Comparison of ENCODE assay signal across 19 mouse cellular contexts in the genomic region with DNA sequence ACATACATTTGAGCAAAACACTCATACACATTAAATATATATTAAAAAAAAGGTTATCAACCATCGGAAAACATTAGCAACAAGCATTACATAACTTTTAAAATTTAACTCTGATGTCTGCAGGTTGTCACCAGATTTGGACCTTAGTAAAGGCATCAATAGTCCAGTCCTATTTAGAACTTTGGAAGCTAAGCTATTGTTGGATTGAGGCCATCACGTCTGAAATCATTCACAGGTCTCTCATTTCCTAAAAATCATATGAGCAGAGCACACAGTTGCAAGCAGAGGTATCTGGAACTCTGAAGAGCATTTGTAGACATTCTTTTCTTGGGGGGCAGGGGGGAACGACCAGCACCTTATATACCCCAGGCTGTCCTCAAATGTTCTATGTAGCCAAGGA. TPM values are rescaled to one million over a fixed set of nuclear protein-coding genes. Genes with fewer than 3 reads are reported as not detected.
A peak's percentile ranks its signal among the peaks of the same experiment; 100 is the strongest.
DNase-seq lines count a peak whose midpoint lies in the region; ATAC-seq lines count a peak whose summit lies in the region.
"Had no signal": no experiment of that assay in that cellular context is flagged by ENCODE, and none has a peak within 500 bp of the region (broad histone marks: within the 10 kb centered on the region; RNA-seq: fewer than 3 reads in every experiment).

No protein-coding gene starts in this region.

- no peaks in the 10 kb centered on the region for H3K36me3 ChIP-seq in kidney, embryonic 14.5 days (ENCODE audit: control insufficient read depth, insufficient read depth, low read length)
- H3K36me3 ChIP-seq in liver, embryonic 13.5 days: peaks cover 8% of the 10 kb centered on the region
- H3K36me3 ChIP-seq in intestine, embryonic 16.5 days (ENCODE audit: control insufficient read depth, insufficient read depth, low read length): no peaks in the 10 kb centered on the region
- H3K36me3 ChIP-seq: embryonic facial prominence, embryonic 12.5 days; forebrain, embryonic 15.5 days; heart, embryonic 10.5 days had no signal

- H3K27ac ChIP-seq in kidney, embryonic 14.5 days (ENCODE audit: low read depth, low read length): no peak overlapping the region
- H3K27ac ChIP-seq in liver, embryonic 13.5 days: peak overlapping the region; percentile 73
- no peak overlapping the region for H3K27ac ChIP-seq in intestine, embryonic 16.5 days (ENCODE audit: low read length)
- H3K27ac ChIP-seq: embryonic facial prominence, embryonic 12.5 days; forebrain, embryonic 15.5 days; heart, embryonic 10.5 days had no signal

- H3K27me3 ChIP-seq in kidney, embryonic 14.5 days (ENCODE audit: control insufficient read depth, insufficient read depth, low read length): no peaks in the 10 kb centered on the region
- no peaks in the 10 kb centered on the region for H3K27me3 ChIP-seq in liver, embryonic 13.5 days
- no peaks in the 10 kb centered on the region for H3K27me3 ChIP-seq in intestine, embryonic 16.5 days (replicated peaks; ENCODE audit: control insufficient read depth, insufficient read depth, low read length)
- H3K27me3 ChIP-seq: embryonic facial prominence, embryonic 12.5 days; forebrain, embryonic 15.5 days had no signal

- peak; percentile 63 for DNase-seq in kidney, adult 11 months
- peak; percentile 49 for DNase-seq in kidney, postnatal 14 days
- DNase-seq in kidney, postnatal 4 days: no peak
- DNase-seq in liver, embryonic 13.5 days: no peak
- DNase-seq in heart, adult 18-20 months: no peak
- DNase-seq: adrenal gland, postnatal 10 days; B cell, adult 2 months; cerebellum, adult 11-12 months; cerebellum, adult 9-10 months; cerebellum, postnatal 25 days; gastrocnemius, postnatal 36 days; heart, adult 11 months; heart, postnatal 10 days had no signal

- no peak overlapping the region for H3K4me3 ChIP-seq in kidney, embryonic 14.5 days (ENCODE audit: low read length)
- no peak overlapping the region for H3K4me3 ChIP-seq in liver, embryonic 13.5 days (replicated peaks)
- no peak overlapping the region for H3K4me3 ChIP-seq in intestine, embryonic 16.5 days (ENCODE audit: low read length)
- H3K4me3 ChIP-seq: embryonic facial prominence, embryonic 12.5 days; forebrain, embryonic 15.5 days; heart, embryonic 10.5 days had no signal

- no peaks in the 10 kb centered on the region for H3K9me3 ChIP-seq in kidney, embryonic 14.5 days (ENCODE audit: control insufficient read depth, low read length)
- no peaks in the 10 kb centered on the region for H3K9me3 ChIP-seq in liver, embryonic 13.5 days (replicated peaks)
- no peaks in the 10 kb centered on the region for H3K9me3 ChIP-seq in intestine, embryonic 16.5 days (ENCODE audit: control insufficient read depth, low read length)
- H3K9me3 ChIP-seq: embryonic facial prominence, embryonic 12.5 days; forebrain, embryonic 15.5 days; G1E; heart, embryonic 10.5 days had no signal

- WGBS in kidney, embryonic 14.5 days: 91% methylated on average over 3 of the region's 3 CpGs
- 74% methylated on average over 3 of the region's 3 CpGs for WGBS in liver, embryonic 13.5 days (ENCODE audit: insufficient replicate concordance)
- 88% methylated on average over 3 of the region's 3 CpGs for WGBS in intestine, embryonic 16.5 days

- ATAC-seq in kidney, embryonic 14.5 days (ENCODE audit: low FRiP score, low TSS enrichment): no peak
- ATAC-seq in liver, embryonic 13.5 days (ENCODE audit: low read depth): no peak
- no peak for ATAC-seq in intestine, embryonic 16.5 days
- ATAC-seq: forebrain, embryonic 15.5 days had no signal

- no peak overlapping the region for H3K9ac ChIP-seq in kidney, embryonic 14.5 days (ENCODE audit: low read depth, low read length)
- no peak overlapping the region; the same call in 1 of the 2 replicates for H3K9ac ChIP-seq in liver, embryonic 13.5 days
- no peak overlapping the region for H3K9ac ChIP-seq in intestine, embryonic 16.5 days (ENCODE audit: low read depth, low read length)
- H3K9ac ChIP-seq: embryonic facial prominence, embryonic 12.5 days; forebrain, embryonic 15.5 days had no signal

- H3K4me1 ChIP-seq in kidney, embryonic 14.5 days (ENCODE audit: control insufficient read depth, insufficient read depth, low read length): peaks cover 4% of the 10 kb centered on the region; the same call in 1 of the 2 replicates
- H3K4me1 ChIP-seq in liver, embryonic 13.5 days (replicated peaks): peaks cover 69% of the 10 kb centered on the region
- H3K4me1 ChIP-seq in intestine, embryonic 16.5 days (ENCODE audit: control insufficient read depth, insufficient read depth, low read length): no peaks in the 10 kb centered on the region; the same call in 1 of the 2 replicates
- H3K4me1 ChIP-seq: forebrain, embryonic 15.5 days had no signal

- H3K4me2 ChIP-seq in kidney, embryonic 14.5 days (replicated peaks; ENCODE audit: low read depth, low read length): no peak overlapping the region
- H3K4me2 ChIP-seq in liver, embryonic 13.5 days: no peak overlapping the region
- no peak overlapping the region for H3K4me2 ChIP-seq in intestine, embryonic 16.5 days (ENCODE audit: low read depth, low read length)
- H3K4me2 ChIP-seq: embryonic facial prominence, embryonic 12.5 days; forebrain, embryonic 15.5 days had no signal

RNA-seq across cellular contexts. Expression of gene Fnip2, which starts 28.5 kb away (rescaled TPM):
- polyA plus RNA-seq in kidney, embryonic 14.5 days (2014; fragmentation: Nextera tagmentation; extraction: Ambion mirVana): 4.4 and 6.9 TPM in 2 replicates
- polyA plus RNA-seq in liver, embryonic 13.5 days (2015; fragmentation: Nextera tagmentation; extraction: Ambion mirVana): 3.5 and 3.8 TPM in 2 replicates
- polyA plus RNA-seq in intestine, embryonic 16.5 days (2015; fragmentation: Nextera tagmentation; extraction: Ambion mirVana): 2.4 and 2.8 TPM in 2 replicates
- 10 to 100 TPM; 24.7 to 24.8 TPM for total RNA-seq in heart, adult 18-20 months (2021)

RNA-seq across cellular contexts. Expression of gene Ppid, which starts 52.0 kb away (rescaled TPM):
- polyA plus RNA-seq in kidney, embryonic 14.5 days (2014; fragmentation: Nextera tagmentation; extraction: Ambion mirVana): 164 and 189 TPM in 2 replicates
- polyA plus RNA-seq in liver, embryonic 13.5 days (2015; fragmentation: Nextera tagmentation; extraction: Ambion mirVana): 164 and 208 TPM in 2 replicates
- polyA plus RNA-seq in intestine, embryonic 16.5 days (2015; fragmentation: Nextera tagmentation; extraction: Ambion mirVana): 130 and 142 TPM in 2 replicates
- 10 to 100 TPM; 41.9 to 43.6 TPM for total RNA-seq in heart, adult 18-20 months (2021)

Comparison
In these comparisons a context has a peak if more than half of its experiments do, and no peak if none do; other contexts are left out.
1. DNase-seq: peak in kidney, adult 11 months (single experiment) and kidney, postnatal 14 days (single experiment); none in kidney, postnatal 4 days (0 of 2), liver, embryonic 13.5 days (single experiment) and heart, adult 18-20 months (0 of 2).